Mouse (Mus musculus) midbrain, embryonic 15.5 days (tissue): ENCODE measurements at regions not wholly inside any gene's neighbourhood (a gene's known extent, or its start where the extent isn't known, plus 50 kb on each side); places are given as distances from the start of the nearest gene placed in this dataset.
"Not testable (repeated sequence)": the region's sequence is repeated elsewhere in the genome, so short reads cannot be mapped to it uniquely, and the experiment has no call there.

Experiments
- ATAC-seq: fragments of 200-750 bp; cut with Nextera tagmentation; replicated peaks from 2 replicates; pipeline ENCODE4 v1.8.0; 2017; ENCODE audit warnings: moderate TSS enrichment
- H3K27ac ChIP-seq: fragments of 300-500 bp; sonication (generic); 2 replicates; pipeline ENCODE4 v1.5.1; 2015; ENCODE audit warnings: mild to moderate bottlenecking, inconsistent platforms
- H3K27me3 ChIP-seq: fragments of 300-500 bp; sonication (generic); replicated peaks from 2 replicates; pipeline ENCODE4 v1.6.1; 2015; ENCODE audit warnings: inconsistent platforms
- H3K36me3 ChIP-seq: fragments of 300-500 bp; sonication (generic); replicated peaks from 2 replicates; pipeline ENCODE4 v1.6.1; 2015; ENCODE audit warnings: inconsistent platforms
- H3K4me1 ChIP-seq: fragments of 300-500 bp; sonication (generic); 2 replicates; pipeline ENCODE4 v1.6.1; 2015; ENCODE audit warnings: inconsistent platforms
- H3K4me2 ChIP-seq: fragments of 300-500 bp; sonication (generic); 2 replicates; pipeline ENCODE4 v1.6.1; 2015; ENCODE audit warnings: inconsistent platforms, mild to moderate bottlenecking, moderate library complexity
- H3K4me3 ChIP-seq: fragments of 300-500 bp; sonication (generic); 2 replicates; pipeline ENCODE4 v1.5.1; 2015; ENCODE audit warnings: mild to moderate bottlenecking, inconsistent platforms
- H3K9ac ChIP-seq: fragments of 300-500 bp; sonication (generic); 2 replicates; pipeline ENCODE4 v1.6.1; 2015; ENCODE audit warnings: mild to moderate bottlenecking, inconsistent platforms
- H3K9me3 ChIP-seq: fragments of 300-500 bp; sonication (generic); 2 replicates; pipeline ENCODE4 v1.6.1; 2016; ENCODE audit warnings: inconsistent platforms
- WGBS: fragments of 180-500 bp; shearing (Covaris S2); methylation state at CpG from one replicate; pipeline ENCODE4 v1.1.7; 2015; ENCODE audit warnings: mixed read lengths; 5-methylcytosine and 5-hydroxymethylcytosine counted together

- no peak overlapping the region for H3K4me2 ChIP-seq
- no peak overlapping the region for H3K9ac ChIP-seq
- H3K27me3 ChIP-seq = no peaks in the 10 kb centered on the region
- no peaks in the 10 kb centered on the region for H3K4me1 ChIP-seq
- ATAC-seq = no peak
- H3K36me3 ChIP-seq = no peaks in the 10 kb centered on the region
- H3K9me3 ChIP-seq = no peaks in the 10 kb centered on the region
- H3K27ac ChIP-seq = no peak overlapping the region
- H3K4me3 ChIP-seq = no peak overlapping the region
- WGBS = 81% methylated on average over 3 of the region's 3 CpGs
Observed at GRCm38 (mm10) chr9:85637274-85637673, 111.9 kb downstream of the Ibtk start.

- WGBS = 64% methylated on average over 3 of the region's 3 CpGs
- Histone ChIP-seq H3K4me1 (no peaks in the 10 kb centered on the region), H3K9ac (no peak overlapping the region), H3K9me3 (no peaks in the 10 kb centered on the region), H3K36me3 (no peaks in the 10 kb centered on the region), H3K27ac (no peak overlapping the region), H3K4me2 (peak overlapping the region; percentile 37), H3K4me3 (no peak overlapping the region; the same call in 1 of the 2 replicates), H3K27me3 (no peaks in the 10 kb centered on the region)
- no peak; the same call in 1 of the 2 replicates for ATAC-seq
Observed at GRCm38 (mm10) chr9:85636131-85636447, 113.0 kb downstream of the Ibtk start.

- Histone ChIP-seq H3K4me3 (peak overlapping the region; percentile 23), H3K9ac (no peak overlapping the region), H3K27ac (0 out of 2 replicates have a peak overlapping the region, but pooled peaks have one; percentile 23), H3K36me3 (no peaks in the 10 kb centered on the region), H3K27me3 (no peaks in the 10 kb centered on the region), H3K9me3 (no peaks in the 10 kb centered on the region), H3K4me1 (no peaks in the 10 kb centered on the region), H3K4me2 (peak overlapping the region; percentile 37)
- peak; percentile 99 for ATAC-seq
- 60% methylated on average over 12 of the region's 12 CpGs for WGBS
Observed at GRCm38 (mm10) chr9:85635438-85636130, 113.5 kb downstream of the Ibtk start.

GRCm38 (mm10) chr9:85634786-85635185 lies 114.3 kb downstream of the Ibtk start:
- WGBS = 74% methylated on average over 3 of the region's 3 CpGs
- not testable (repeated sequence) for H3K36me3 ChIP-seq, H3K9ac ChIP-seq, ATAC-seq, H3K4me1 ChIP-seq, H3K27ac ChIP-seq, H3K4me2 ChIP-seq, H3K9me3 ChIP-seq, H3K4me3 ChIP-seq, H3K27me3 ChIP-seq

- Histone ChIP-seq H3K9ac (no peak overlapping the region), H3K4me2 (no peak overlapping the region), H3K9me3 (no peaks in the 10 kb centered on the region), H3K4me1 (no peaks in the 10 kb centered on the region), H3K27me3 (no peaks in the 10 kb centered on the region), H3K36me3 (no peaks in the 10 kb centered on the region), H3K27ac (no peak overlapping the region), H3K4me3 (no peak overlapping the region)
- ATAC-seq = no peak
- WGBS = 89% methylated on average over 3 of the region's 3 CpGs
Observed at GRCm38 (mm10) chr9:85617972-85618371, 131.2 kb downstream of the Ibtk start.

- H3K27ac ChIP-seq = no peak overlapping the region
- H3K4me2 ChIP-seq = no peak overlapping the region
- no peak for ATAC-seq
- 70% methylated on average over 2 of the region's 2 CpGs for WGBS
- H3K27me3 ChIP-seq = no peaks in the 10 kb centered on the region
- H3K4me1 ChIP-seq = no peaks in the 10 kb centered on the region
- H3K36me3 ChIP-seq = no peaks in the 10 kb centered on the region
- H3K9ac ChIP-seq = no peak overlapping the region
- H3K9me3 ChIP-seq = no peaks in the 10 kb centered on the region
- no peak overlapping the region for H3K4me3 ChIP-seq
Observed at GRCm38 (mm10) chr9:85617177-85617777, 131.9 kb downstream of the Ibtk start.

GRCm38 (mm10) chr9:85616266-85616869 lies 132.8 kb downstream of the Ibtk start:
- H3K27me3 ChIP-seq = no peaks in the 10 kb centered on the region
- no peak for ATAC-seq
- H3K27ac ChIP-seq = no peak overlapping the region
- H3K4me3 ChIP-seq = no peak overlapping the region
- no peaks in the 10 kb centered on the region for H3K36me3 ChIP-seq
- H3K4me1 ChIP-seq = no peaks in the 10 kb centered on the region
- H3K9me3 ChIP-seq = no peaks in the 10 kb centered on the region
- no peak overlapping the region for H3K4me2 ChIP-seq
- WGBS = 88% methylated on average over 12 of the region's 12 CpGs
- no peak overlapping the region for H3K9ac ChIP-seq

- WGBS = 68% methylated on average over 3 of the region's 3 CpGs
- Histone ChIP-seq H3K4me3 (no peak overlapping the region), H3K36me3 (no peaks in the 10 kb centered on the region), H3K9ac (no peak overlapping the region), H3K27ac (no peak overlapping the region), H3K27me3 (no peaks in the 10 kb centered on the region), H3K9me3 (no peaks in the 10 kb centered on the region), H3K4me1 (no peaks in the 10 kb centered on the region), H3K4me2 (no peak overlapping the region)
- peak; percentile 74 for ATAC-seq
Observed at GRCm38 (mm10) chr9:85609152-85609551, 140.0 kb downstream of the Ibtk start.

GRCm38 (mm10) chr9:85596959-85597358 lies 152.2 kb downstream of the Ibtk start:
- Histone ChIP-seq H3K4me3 (no peak overlapping the region), H3K27ac (no peak overlapping the region), H3K27me3 (no peaks in the 10 kb centered on the region), H3K4me1 (no peaks in the 10 kb centered on the region), H3K9me3 (no peaks in the 10 kb centered on the region), H3K36me3 (no peaks in the 10 kb centered on the region), H3K9ac (no peak overlapping the region), H3K4me2 (no peak overlapping the region)
- ATAC-seq = no peak
- WGBS = 43% methylated on average over 2 of the region's 2 CpGs

- no peak overlapping the region for H3K27ac ChIP-seq
Observed at GRCm38 (mm10) chr9:85593867-85594266, 155.3 kb downstream of the Ibtk start.

GRCm38 (mm10) chr9:85592639-85593038 lies 156.5 kb downstream of the Ibtk start:
- H3K4me3 ChIP-seq = no peak overlapping the region
- no peak overlapping the region for H3K27ac ChIP-seq
- no peaks in the 10 kb centered on the region for H3K9me3 ChIP-seq
- H3K27me3 ChIP-seq = no peaks in the 10 kb centered on the region
- 88% methylated on average over 4 of the region's 4 CpGs for WGBS
- no peak for ATAC-seq
- H3K9ac ChIP-seq = no peak overlapping the region
- H3K36me3 ChIP-seq = no peaks in the 10 kb centered on the region
- no peak overlapping the region for H3K4me2 ChIP-seq
- H3K4me1 ChIP-seq = no peaks in the 10 kb centered on the region

More at GRCm38 (mm10) chr9:85593867-85594266, 155.3 kb downstream of the Ibtk start:
- ATAC-seq = no peak
- WGBS = 68% methylated on average over 4 of the region's 4 CpGs
- Histone ChIP-seq H3K27me3 (no peaks in the 10 kb centered on the region), H3K4me1 (no peaks in the 10 kb centered on the region), H3K4me3 (no peak overlapping the region), H3K9ac (no peak overlapping the region), H3K36me3 (no peaks in the 10 kb centered on the region), H3K9me3 (no peaks in the 10 kb centered on the region), H3K4me2 (no peak overlapping the region)

GRCm38 (mm10) chr9:85589210-85589609 lies 159.9 kb downstream of the Ibtk start:
- no peak overlapping the region for H3K4me2 ChIP-seq
- H3K27ac ChIP-seq = no peak overlapping the region
- H3K9ac ChIP-seq = no peak overlapping the region
- 95% methylated on average over 3 of the region's 3 CpGs for WGBS
- H3K4me1 ChIP-seq = no peaks in the 10 kb centered on the region
- no peaks in the 10 kb centered on the region for H3K36me3 ChIP-seq
- no peaks in the 10 kb centered on the region for H3K27me3 ChIP-seq
- no peaks in the 10 kb centered on the region for H3K9me3 ChIP-seq
- no peak overlapping the region for H3K4me3 ChIP-seq
- no peak for ATAC-seq

- no peaks in the 10 kb centered on the region for H3K27me3 ChIP-seq
- H3K4me3 ChIP-seq = no peak overlapping the region
- no peak overlapping the region for H3K27ac ChIP-seq
- 60% methylated on average over 2 of the region's 2 CpGs for WGBS
- no peaks in the 10 kb centered on the region for H3K4me1 ChIP-seq
- no peak for ATAC-seq
- no peak overlapping the region for H3K9ac ChIP-seq
- no peaks in the 10 kb centered on the region for H3K9me3 ChIP-seq
- H3K36me3 ChIP-seq = no peaks in the 10 kb centered on the region
- no peak overlapping the region for H3K4me2 ChIP-seq
Observed at GRCm38 (mm10) chr9:85588077-85588476, 161.1 kb downstream of the Ibtk start.
